Mouse (Mus musculus) heart, postnatal 10 days (tissue): Measurements from ENCODE around the gene Arhgef25. TPM values are rescaled to one million over a fixed set of nuclear protein-coding genes. Genes with fewer than 3 reads are reported as not detected.
A peak's percentile ranks its signal among the peaks of the same experiment; 100 is the strongest.

Experiments
- DNase-seq, 2 experiments: peaks; one replicate each; pipeline ENCODE4 v3.0.0; 2021
- intact Hi-C: fragments of 180-260 bp; cut with DNase I; formaldehyde crosslinking; loops from one replicate; pipeline ENCODE4 v1.15.1; 2025
- total RNA-seq, 2 experiments: library from RNA; stranded (reverse); gene quantifications; 2 replicates each; pipeline ENCODE4 v1.2.3; 2021

Gene Arhgef25
- 10 to 100 TPM; 20.8 to 21.0 TPM for total RNA-seq

- DNase-seq: peak; percentile 77 to 78
- intact Hi-C loops: loop anchor here (10.0 kb wide), 1 partner anchor 475 kb away; the partner anchor contains the start of genes Nab2 and Nemp1
These were observed at the start of gene Arhgef25 for GRCm38 (mm10) chr10:127189651-127190381. TSS of gene Arhgef25 (minus strand) at chr10:127190083.

- intact Hi-C loops: no loop called here
- no peak for DNase-seq
These were observed 48.5 kb upstream of the Arhgef25 start for GRCm38 (mm10) chr10:127238241-127238824.

DNA sequence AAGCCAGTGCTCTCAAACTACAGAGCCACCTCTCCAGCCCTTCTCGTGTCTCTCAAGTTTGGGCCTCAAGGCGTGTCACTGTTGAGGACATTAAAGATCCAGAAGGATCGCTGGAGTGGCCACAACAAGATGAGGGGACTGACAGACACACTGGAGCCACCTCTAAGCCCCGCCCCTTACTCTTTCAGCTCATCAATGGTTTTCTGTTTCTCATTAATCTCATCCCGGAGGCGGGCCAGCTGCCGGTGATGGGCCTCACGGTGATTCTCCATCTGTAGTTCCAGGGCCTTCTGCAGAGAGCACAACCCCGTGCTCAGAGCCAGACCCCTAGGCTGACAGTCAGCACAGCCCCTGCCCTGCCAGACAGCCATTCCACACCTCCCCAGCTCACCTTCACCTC lies 46.7 kb upstream of the Arhgef25 start:
- no peak for DNase-seq
- intact Hi-C loops: no loop called here

GRCm38 (mm10) chr10:127233141-127233540 lies 43.3 kb upstream of the Arhgef25 start:
- DNase-seq: no peak
- intact Hi-C loops: no loop called here

- DNase-seq: no peak
- intact Hi-C loops: no loop called here
These were observed 41.9 kb upstream of the Arhgef25 start for GRCm38 (mm10) chr10:127231741-127232140.

DNA sequence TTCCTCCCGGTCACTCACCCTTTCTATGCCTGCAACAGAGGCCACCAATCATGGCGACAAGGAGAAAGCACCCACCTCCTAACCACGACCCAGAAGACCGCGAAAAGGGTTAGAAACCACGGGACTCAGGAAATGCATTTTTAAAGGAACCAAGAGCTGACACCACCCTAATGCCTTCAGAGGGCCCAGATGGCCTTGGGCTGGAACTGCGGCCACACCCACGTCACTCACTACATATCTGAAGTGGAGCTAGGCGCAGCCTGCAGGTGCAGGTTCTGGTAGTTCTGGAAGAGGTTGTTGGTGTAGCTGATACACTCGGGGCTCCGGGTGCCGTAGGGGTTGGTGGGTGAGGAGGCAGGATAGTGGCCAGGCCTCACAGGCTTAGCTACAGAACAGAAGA lies 40.8 kb upstream of the Arhgef25 start:
- DNase-seq: no peak
- intact Hi-C loops: no loop called here

GRCm38 (mm10) chr10:127228897-127229296 lies 39.0 kb upstream of the Arhgef25 start:
- intact Hi-C loops: loop anchor here (1.0 to 5.0 kb wide), 2 partner anchors 52 to 107 kb away; partner anchors contain the start of gene Os9
- DNase-seq: peak; percentile 75 to 87

DNA sequence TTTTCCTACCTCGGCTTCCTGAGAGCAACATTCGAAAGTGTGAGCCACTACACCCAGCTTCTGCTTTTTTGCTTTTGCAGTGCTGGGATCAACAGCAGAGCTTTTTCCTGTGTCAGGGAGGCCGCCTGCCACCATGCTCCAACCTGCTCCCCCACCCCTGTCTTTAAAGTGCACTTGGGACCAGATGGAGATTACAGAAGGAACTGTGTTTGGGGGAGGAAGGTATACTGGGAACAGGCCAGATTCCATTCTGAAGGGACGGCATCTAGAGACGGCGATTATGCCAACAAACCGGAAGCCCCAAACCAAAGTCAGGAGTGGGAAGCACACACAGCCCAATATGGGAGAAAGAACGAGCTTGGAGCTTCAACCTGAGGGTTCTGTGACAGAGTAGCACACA lies 37.3 kb upstream of the Arhgef25 start:
- intact Hi-C loops: loop anchor here (5.0 kb wide), 1 partner anchor 105 kb away; the partner anchor contains the start of gene Os9

DNA sequence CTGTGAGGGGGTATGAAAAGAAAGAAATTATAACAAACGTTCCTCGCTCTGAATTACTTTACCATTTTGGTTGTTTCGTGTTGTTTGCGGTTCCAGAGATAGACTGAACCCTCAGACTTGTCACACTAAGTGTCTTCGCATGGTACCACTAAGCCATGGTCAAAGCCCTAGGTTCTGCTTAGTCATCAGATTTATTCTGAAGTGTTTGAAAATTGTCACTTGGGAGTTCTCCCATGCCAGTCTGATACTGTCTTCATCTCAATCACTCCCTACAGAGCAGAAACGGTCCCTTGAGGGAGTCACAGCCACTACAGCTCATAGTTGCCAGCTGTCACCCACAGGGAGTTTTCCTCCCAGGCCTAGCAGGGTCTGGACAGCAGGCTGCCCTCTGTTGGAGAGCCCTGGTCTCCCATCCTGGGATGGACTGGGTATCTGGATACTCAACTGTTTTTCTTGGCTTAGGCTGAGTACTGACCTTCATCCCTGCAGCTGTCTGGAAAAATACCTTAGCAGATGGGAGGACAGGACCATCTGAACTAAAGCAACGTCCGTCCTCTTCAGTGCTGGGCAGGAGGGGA lies 36.5 kb upstream of the Arhgef25 start:
- peak in 1 of 2 experiments; percentile 34 for DNase-seq
- intact Hi-C loops: loop anchor here (5.0 kb wide), 1 partner anchor 104 kb away; the partner anchor contains the start of gene Os9

More for the DNA sequence above, 37.3 kb upstream of the Arhgef25 start:
- DNase-seq: no peak

GRCm38 (mm10) chr10:127225732-127226131 lies 35.8 kb upstream of the Arhgef25 start:
- intact Hi-C loops: loop anchor here (5.0 kb wide), 1 partner anchor 103 kb away; the partner anchor contains the start of gene Os9
- DNase-seq: no peak

DNA sequence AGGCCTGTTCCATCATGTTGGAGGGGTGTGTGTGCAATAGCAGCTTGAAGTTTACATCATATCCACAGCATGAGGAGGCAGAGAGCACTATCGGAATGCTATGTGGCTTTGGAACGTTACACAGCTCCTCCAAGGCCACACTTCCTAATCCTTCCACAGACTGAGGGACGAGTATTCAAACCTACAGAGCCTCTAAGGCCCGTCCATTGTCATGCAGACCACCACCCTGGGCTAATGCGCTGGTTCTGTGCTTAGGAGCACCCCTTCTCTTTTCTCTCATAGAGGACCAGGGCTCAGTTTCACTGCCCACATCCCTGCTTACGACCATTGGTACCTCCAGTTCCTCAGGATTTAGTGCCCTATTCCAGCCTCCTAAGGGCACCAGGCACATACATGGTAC lies 35.3 kb upstream of the Arhgef25 start:
- intact Hi-C loops: loop anchor here (5.0 kb wide), 1 partner anchor 103 kb away; the partner anchor contains the start of gene Os9
- no peak for DNase-seq

DNA sequence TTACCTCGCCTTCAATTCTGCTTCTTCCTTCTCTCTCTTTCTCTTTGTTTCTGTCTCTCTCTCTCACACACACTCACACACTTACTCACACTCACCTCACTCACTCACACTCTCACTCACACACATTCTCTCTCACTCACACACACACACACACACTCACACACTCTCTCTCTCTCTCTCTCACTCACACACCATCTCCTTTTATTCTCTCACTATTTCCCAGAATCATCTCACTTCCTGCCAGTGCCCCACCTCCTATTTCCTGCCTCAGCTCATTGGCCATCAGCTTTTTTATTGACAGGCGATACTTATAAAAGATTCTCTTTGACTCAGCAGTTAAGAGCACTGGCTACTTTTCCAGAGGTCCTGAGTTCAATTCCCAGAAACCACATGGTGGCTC lies 28.5 kb upstream of the Arhgef25 start:
- intact Hi-C loops: no loop called here
- no peak for DNase-seq

GRCm38 (mm10) chr10:127217177-127217576 lies 27.3 kb upstream of the Arhgef25 start:
- intact Hi-C loops: no loop called here
- DNase-seq: no peak

- DNase-seq: no peak
- intact Hi-C loops: no loop called here
These were observed 26.6 kb upstream of the Arhgef25 start for GRCm38 (mm10) chr10:127216456-127216855.

- no peak for DNase-seq
- intact Hi-C loops: loop anchor here (5.0 kb wide), 1 partner anchor 37 kb away; no protein-coding TSS in a partner anchor
These were observed 24.5 kb upstream of the Arhgef25 start for GRCm38 (mm10) chr10:127214422-127214803.

DNA sequence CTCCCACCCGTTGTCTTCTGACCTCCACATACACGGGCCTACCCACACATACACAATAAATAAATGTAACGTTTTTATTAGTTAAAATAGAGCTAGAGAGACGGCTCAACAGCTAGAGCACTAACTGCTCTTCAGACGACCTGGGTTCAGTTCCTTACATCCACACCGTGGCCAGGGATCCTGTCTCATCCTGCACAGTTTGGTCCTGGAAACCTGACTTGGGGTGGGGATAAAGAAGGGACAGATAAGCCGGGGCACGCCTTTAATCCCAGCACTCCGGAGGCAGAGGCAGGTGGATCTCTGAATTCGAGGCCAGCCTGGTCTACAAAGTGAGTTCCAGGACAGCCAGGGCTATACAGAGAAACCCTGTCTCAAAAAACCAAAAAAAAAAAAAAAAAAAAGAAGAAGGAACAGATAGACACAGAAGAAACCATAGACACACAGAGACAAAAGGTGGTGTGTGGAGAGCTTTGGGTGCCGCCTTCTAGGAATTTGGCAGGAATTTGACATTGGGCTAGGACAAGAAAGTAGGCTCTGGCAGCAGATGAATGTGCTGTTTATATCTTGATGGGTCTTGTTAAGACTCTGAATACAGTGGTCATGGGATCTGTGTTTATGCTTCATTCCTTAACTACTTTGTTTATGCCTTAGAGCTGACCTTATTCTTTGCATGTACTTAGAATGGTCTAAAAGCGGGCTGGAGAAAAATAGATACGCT lies 24.0 kb upstream of the Arhgef25 start:
- DNase-seq: no peak
- intact Hi-C loops: loop anchor here (5.0 kb wide), 1 partner anchor 37 kb away; no protein-coding TSS in a partner anchor

DNA sequence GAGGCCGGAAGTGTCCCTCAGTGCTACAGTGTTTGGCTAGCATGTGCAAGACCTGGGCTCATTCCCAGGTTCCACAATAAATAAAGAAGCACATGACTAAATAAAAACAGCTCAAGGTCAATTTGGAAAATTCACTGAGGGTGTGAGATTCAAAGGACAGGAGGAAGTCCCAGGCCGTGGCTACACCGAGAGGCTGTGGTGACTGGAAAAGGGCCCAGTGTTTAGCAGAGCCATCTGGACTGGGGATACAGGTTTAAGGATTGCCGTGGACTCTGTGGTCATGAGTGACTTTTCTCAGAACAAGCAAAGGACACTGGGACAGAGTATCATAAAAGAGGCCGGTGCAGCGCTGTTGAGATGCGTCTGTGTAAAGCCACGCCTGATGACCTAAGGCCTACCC lies 23.4 kb upstream of the Arhgef25 start:
- intact Hi-C loops: loop anchor here (5.0 kb wide), 1 partner anchor 36 kb away; no protein-coding TSS in a partner anchor
- DNase-seq: no peak

DNA sequence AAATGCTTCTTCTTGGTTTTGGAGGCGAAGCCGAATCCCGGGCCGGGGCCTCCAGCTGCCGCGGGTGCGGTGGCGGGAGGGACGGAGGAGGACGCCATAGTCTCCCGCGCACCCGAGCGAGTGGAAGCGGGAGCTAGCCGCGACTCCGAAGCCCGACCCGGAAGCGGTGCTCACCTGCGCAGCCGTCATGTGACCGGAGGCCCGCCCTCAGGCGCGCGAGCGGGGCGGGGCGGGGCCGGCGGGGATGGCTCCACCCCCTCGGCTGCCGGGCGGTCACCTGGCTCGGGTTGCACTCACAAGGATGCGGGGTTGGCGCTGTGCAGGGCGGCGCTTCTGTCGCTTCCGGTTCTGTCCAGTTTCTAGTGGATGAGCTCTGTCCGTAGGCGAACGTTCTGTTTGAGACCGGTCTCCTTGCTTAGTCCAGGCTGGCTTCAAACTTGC lies 21.6 kb upstream of the Arhgef25 start, which contains the start of gene Pip4k2c:
TSS of gene Pip4k2c (minus strand) at position 172 of the 441 bp plus-strand sequence.
- DNase-seq: peak; percentile 89 to 92
- intact Hi-C loops: loop anchor here (5.0 kb wide), 1 partner anchor 34 kb away; no protein-coding TSS in a partner anchor

GRCm38 (mm10) chr10:127210961-127211405 lies 21.1 kb upstream of the Arhgef25 start:
- intact Hi-C loops: loop anchor here (5.0 kb wide), 1 partner anchor 34 kb away; no protein-coding TSS in a partner anchor
- DNase-seq: no peak

GRCm38 (mm10) chr10:127209928-127210570 lies 20.2 kb upstream of the Arhgef25 start:
- intact Hi-C loops: loop anchor here (5.0 kb wide), 1 partner anchor 33 kb away; no protein-coding TSS in a partner anchor
- DNase-seq: no peak
